Mouse (Mus musculus) megakaryocyte-erythroid progenitor cell, adult 5 weeks (primary cell): ENCODE results near the gene Spen. TPM values are rescaled to one million over a fixed set of nuclear protein-coding genes. Genes with fewer than 3 reads are reported as not detected.

Source experiments
- polyA plus RNA-seq: library from polyadenylated mRNA; stranded (reverse); fragments of >175 nt; gene quantifications from 2 replicates; pipeline ENCODE4 v1.2.3, GENCODE M21; 2012

Gene Spen
- 208 and 247 TPM in 2 replicates for polyA plus RNA-seq

DNA sequence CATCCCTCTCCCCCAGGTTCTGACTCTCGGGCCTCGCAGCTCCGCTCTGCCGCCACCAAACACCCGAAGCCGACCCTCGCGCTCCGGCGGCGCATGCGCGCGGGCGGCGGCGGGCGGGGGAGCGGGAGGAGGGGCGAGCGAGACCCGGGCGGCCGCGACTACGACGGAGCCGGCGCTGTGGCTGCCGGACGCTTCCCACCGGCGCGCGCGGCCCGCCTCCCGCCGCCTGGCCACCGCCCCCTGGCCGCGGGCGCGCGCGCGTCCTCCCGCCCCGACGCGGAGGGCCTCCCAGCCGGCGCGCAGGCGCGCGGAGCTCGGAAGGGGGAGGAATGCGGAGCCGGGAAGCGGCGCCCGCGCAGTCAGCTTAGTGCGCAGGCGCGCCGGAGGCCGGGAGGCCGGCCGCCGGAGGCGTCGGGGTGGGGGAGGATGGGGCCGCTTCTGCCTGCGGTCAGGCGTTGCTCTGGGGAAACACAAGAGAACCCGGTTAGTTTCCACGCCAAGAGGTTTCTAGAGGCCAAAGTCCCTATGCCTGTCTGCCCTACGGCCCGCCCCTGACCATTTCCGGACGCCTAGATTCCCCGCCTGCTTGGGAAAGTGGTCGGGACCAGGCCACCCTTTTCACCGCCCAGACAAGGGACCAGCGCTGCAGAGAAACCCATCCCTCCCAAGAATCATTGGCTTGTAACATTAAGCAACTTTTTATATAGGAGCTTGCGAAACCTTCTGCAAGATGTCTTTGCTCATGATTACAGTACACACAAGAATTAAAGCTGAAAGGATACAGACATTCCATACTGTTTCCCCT is at the start of gene Spen:
TSS of gene Spen (minus strand) at position 190 of the 805 bp plus-strand sequence.

DNA sequence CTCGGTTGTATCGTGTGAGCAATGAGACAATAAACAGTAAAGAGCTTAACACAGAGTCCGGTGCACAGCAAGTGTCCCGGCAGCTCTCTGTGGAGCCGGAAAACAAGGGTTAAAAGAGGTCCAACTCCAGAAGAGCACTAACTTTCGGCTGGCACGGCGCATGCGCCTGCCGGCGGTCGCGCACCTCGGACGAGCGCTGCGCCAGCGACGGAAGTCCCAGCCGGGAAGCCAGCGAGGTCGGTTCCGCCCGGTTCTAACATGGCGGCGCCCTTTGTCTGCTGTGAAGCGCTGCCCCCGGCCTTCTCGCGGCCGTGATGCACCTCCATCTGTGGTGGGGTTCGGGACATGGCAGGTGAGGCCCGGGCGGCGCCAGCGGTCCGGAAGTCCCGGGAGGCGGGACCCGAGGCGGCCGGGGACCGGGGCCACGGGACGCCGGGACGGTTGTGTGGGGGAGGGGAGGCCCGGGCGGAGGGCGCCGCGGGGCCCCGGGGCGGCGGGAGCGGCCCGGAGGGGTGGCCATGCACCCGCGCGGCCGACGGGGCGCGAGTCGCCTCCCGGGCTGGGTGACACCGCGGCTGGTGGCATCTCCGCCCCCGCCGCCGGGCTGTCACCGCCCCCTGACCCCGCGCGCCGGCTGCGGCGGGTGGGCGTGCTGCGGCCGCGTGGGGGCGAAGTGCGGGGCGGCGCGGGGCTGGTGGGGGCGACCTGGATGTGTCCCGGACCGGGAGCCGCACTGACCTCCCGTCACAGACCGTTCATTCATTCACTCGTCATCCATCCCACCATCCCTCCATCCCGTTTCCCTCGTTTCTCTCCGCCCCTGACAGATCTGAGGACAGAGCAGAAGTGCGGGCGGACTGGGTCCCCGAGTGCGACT is 93.7 kb downstream of the Spen start, which contains the start of gene Zbtb17:
TSS of gene Zbtb17 (plus strand) at position 204 of the 877 bp plus-strand sequence.

DNA sequence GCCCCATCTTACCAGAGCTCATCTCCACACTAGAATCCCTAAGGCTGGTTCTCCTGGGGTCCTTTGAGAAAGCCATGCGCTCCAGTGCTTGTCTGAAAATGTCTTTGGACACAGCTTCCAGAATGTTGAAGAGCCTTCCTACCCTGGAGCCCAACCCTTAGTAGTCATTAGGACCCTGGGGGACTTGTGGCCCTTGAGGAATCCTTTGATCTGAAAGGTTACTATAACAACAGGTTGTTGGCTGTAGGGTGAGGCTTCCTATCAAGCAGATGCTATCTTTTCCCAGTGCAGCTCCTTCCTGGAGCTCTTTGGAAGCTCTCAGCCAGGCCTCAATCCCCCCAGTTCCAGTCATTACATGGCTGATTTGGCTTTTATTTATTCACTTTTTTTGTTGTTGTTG is 102.4 kb downstream of the Spen start, which contains the start of gene Srarp:
TSS of gene Srarp (minus strand) at position 132 of the 400 bp plus-strand sequence.

GRCm38 (mm10) chr4:141420192-141420829 is 118.1 kb downstream of the Spen start, which contains the start of gene Hspb7:
Gene Hspb7, plus strand, starts transcription at chr4:141420779.

Other genes with a start within 250 kb of the Spen start
- 1.7 and 2.5 TPM in 2 replicates for gene Epha2, start 237.4 kb downstream of the Spen start, polyA plus RNA-seq
- not detected in 2 replicates for gene Fam131c, start 170.4 kb downstream of the Spen start, polyA plus RNA-seq
- not detected in 2 replicates for gene Clcnka, start 139.9 kb downstream of the Spen start, polyA plus RNA-seq
- gene Clcnkb, start 122.6 kb downstream of the Spen start, polyA plus RNA-seq = not detected in 2 replicates
- 0.03 and 0.04 TPM in 2 replicates for gene Hspb7, start 117.8 kb downstream of the Spen start, polyA plus RNA-seq
- not detected in 2 replicates for gene Srarp, start 102.5 kb downstream of the Spen start, polyA plus RNA-seq
- 89.6 and 120 TPM in 2 replicates for gene Zbtb17, start 93.9 kb downstream of the Spen start, polyA plus RNA-seq
- gene Fblim1, start 67.5 kb upstream of the Spen start, polyA plus RNA-seq = 0.13 and 0.33 TPM in 2 replicates
- gene Tmem82, start 80.0 kb upstream of the Spen start, polyA plus RNA-seq = 1.8 TPM in 2 replicates
- 0.03 TPM in 1 of 2 replicates, not detected in the other for gene Slc25a34, start 85.2 kb upstream of the Spen start, polyA plus RNA-seq
- 42.1 and 42.7 TPM in 2 replicates for gene Plekhm2, start 126.3 kb upstream of the Spen start, polyA plus RNA-seq
- gene Rsc1a1, start 147.0 kb upstream of the Spen start, polyA plus RNA-seq = 2.7 and 2.8 TPM in 2 replicates
- 11.9 and 12.8 TPM in 2 replicates for gene Ddi2, start 184.8 kb upstream of the Spen start, polyA plus RNA-seq
- 0.07 and 0.15 TPM in 2 replicates for gene Agmat, start 208.1 kb upstream of the Spen start, polyA plus RNA-seq